8 mouse cellular contexts compared by ENCODE assay signal in the genomic region with DNA sequence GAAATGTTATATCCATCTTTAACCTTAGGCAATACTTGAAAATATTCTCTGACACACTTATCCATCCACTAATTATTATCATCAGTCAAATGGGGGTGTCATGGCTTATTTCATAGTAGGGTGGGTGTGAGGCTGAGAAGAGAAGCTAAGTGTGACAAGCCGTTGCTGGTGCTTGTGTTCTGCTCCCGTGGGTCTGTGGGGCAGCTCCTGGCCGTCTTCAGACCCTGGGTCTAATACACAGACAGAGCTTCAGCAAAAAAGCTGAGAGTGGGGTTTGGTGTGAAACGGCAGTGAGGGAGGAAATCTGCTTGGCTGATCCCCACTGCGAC. TPM values are rescaled to one million over a fixed set of nuclear protein-coding genes. Genes with fewer than 3 reads are reported as not detected.
DNase-seq lines count a peak whose midpoint lies in the region; ATAC-seq and TF ChIP-seq lines count a peak whose summit lies in the region.

No protein-coding gene starts in this region.

- H3K4me2 ChIP-seq in kidney, postnatal 0 days (ENCODE audit: low read length), result peak overlapping the region; percentile 57
- H3K4me2 ChIP-seq in intestine, embryonic 15.5 days (replicated peaks), result peak overlapping the region; percentile 74
- H3K4me2 ChIP-seq in midbrain, postnatal 0 days (ENCODE audit: low read depth, low read length, poor library complexity, severe bottlenecking), result peak overlapping the region; percentile 52

- H3K27me3 ChIP-seq in kidney, postnatal 0 days (ENCODE audit: insufficient read depth, low read length), result no peaks in the 10 kb centered on the region
- H3K27me3 ChIP-seq in forebrain, embryonic 10.5 days (ENCODE audit: poor library complexity, severe bottlenecking), result peaks cover 8% of the 10 kb centered on the region; the same call in 1 of the 2 replicates
- no peaks in the 10 kb centered on the region for H3K27me3 ChIP-seq in intestine, embryonic 15.5 days (replicated peaks)
- H3K27me3 ChIP-seq in midbrain, postnatal 0 days (ENCODE audit: insufficient read depth, low read length), result no peaks in the 10 kb centered on the region

- no peaks in the 10 kb centered on the region for H3K36me3 ChIP-seq in kidney, postnatal 0 days (ENCODE audit: insufficient read depth, low read length)
- no peaks in the 10 kb centered on the region for H3K36me3 ChIP-seq in forebrain, embryonic 10.5 days (replicated peaks)
- H3K36me3 ChIP-seq in intestine, embryonic 15.5 days, result no peaks in the 10 kb centered on the region
- no peaks in the 10 kb centered on the region for H3K36me3 ChIP-seq in midbrain, postnatal 0 days (ENCODE audit: insufficient read depth, low read length)

- 26% methylated on average over 5 of the region's 5 CpGs for WGBS in kidney, postnatal 0 days
- 34% methylated on average over 5 of the region's 5 CpGs for WGBS in forebrain, embryonic 10.5 days
- WGBS in intestine, embryonic 15.5 days, result 37% methylated on average over 5 of the region's 5 CpGs
- WGBS in midbrain, postnatal 0 days, result 9% methylated on average over 5 of the region's 5 CpGs

- no peak for DNase-seq in kidney, postnatal 0 days (ENCODE audit: low spot score)
- no peak for DNase-seq in kidney, postnatal 14 days
- no peak for DNase-seq in forebrain, embryonic 10.5 days (ENCODE audit: extremely low spot score, low spot score)
- no peak for DNase-seq in midbrain, postnatal 0 days (ENCODE audit: low spot score)
- DNase-seq in urinary bladder, postnatal 25 days (ENCODE audit: low spot score), result no peak
- no peak for DNase-seq in embryo, embryonic 10 days (ENCODE audit: low spot score)
- no peak for DNase-seq in gastrocnemius, postnatal 10 days

- H3K4me3 ChIP-seq in kidney, postnatal 0 days (replicated peaks; ENCODE audit: low read depth, low read length), result peak overlapping the region; percentile 26; the same call in 1 of the 2 replicates
- H3K4me3 ChIP-seq in forebrain, embryonic 10.5 days, result peak overlapping the region; percentile 51
- no peak overlapping the region for H3K4me3 ChIP-seq in intestine, embryonic 15.5 days (replicated peaks)
- peak overlapping the region; percentile 35 for H3K4me3 ChIP-seq in midbrain, postnatal 0 days (ENCODE audit: low read depth, low read length)

- ATAC-seq in kidney, postnatal 0 days (replicated peaks; ENCODE audit: low FRiP score, low read depth), result no peak
- ATAC-seq in intestine, embryonic 15.5 days, result no peak
- ATAC-seq in midbrain, postnatal 0 days (ENCODE audit: low FRiP score), result peak; percentile 32; the same call in 1 of the 2 replicates

- H3K4me1 ChIP-seq in kidney, postnatal 0 days (replicated peaks; ENCODE audit: insufficient read depth, low read length), result 0 out of 2 replicates have a peak, but pooled peaks cover 5% of the 10 kb centered on the region
- H3K4me1 ChIP-seq in forebrain, embryonic 10.5 days, result peaks cover 27% of the 10 kb centered on the region
- peaks cover 26% of the 10 kb centered on the region for H3K4me1 ChIP-seq in intestine, embryonic 15.5 days (replicated peaks)
- H3K4me1 ChIP-seq in midbrain, postnatal 0 days (ENCODE audit: insufficient read depth, low read length), result peaks cover 8% of the 10 kb centered on the region; the same call in 1 of the 2 replicates

- H3K9me3 ChIP-seq in kidney, postnatal 0 days (replicated peaks; ENCODE audit: low read length), result no peaks in the 10 kb centered on the region
- no peaks in the 10 kb centered on the region for H3K9me3 ChIP-seq in forebrain, embryonic 10.5 days
- no peaks in the 10 kb centered on the region for H3K9me3 ChIP-seq in intestine, embryonic 15.5 days
- no peaks in the 10 kb centered on the region for H3K9me3 ChIP-seq in midbrain, postnatal 0 days (ENCODE audit: low read length)

- no peak for TF ChIP-seq CTCF in kidney, postnatal 0 days (IDR thresholded peaks at IDR 0.05; ENCODE audit: low read depth)
- no peak for TF ChIP-seq CTCF in midbrain, postnatal 0 days (IDR thresholded peaks at IDR 0.05)

- H3K9ac ChIP-seq in kidney, postnatal 0 days (ENCODE audit: low read depth, low read length), result no peak overlapping the region
- no peak overlapping the region for H3K9ac ChIP-seq in intestine, embryonic 15.5 days
- H3K9ac ChIP-seq in midbrain, postnatal 0 days (replicated peaks; ENCODE audit: low read length, poor library complexity, severe bottlenecking), result peak overlapping the region; percentile 42; the same call in 1 of the 2 replicates

- no peak overlapping the region for H3K27ac ChIP-seq in kidney, postnatal 0 days
- H3K27ac ChIP-seq in forebrain, embryonic 10.5 days, result no peak overlapping the region
- no peak overlapping the region for H3K27ac ChIP-seq in intestine, embryonic 15.5 days
- H3K27ac ChIP-seq in midbrain, postnatal 0 days (ENCODE audit: low read depth, low read length), result peak overlapping the region; percentile 75

RNA-seq across cellular contexts. Expression of a gene that starts 28.4 kb away (rescaled TPM):
- 509 and 548 TPM in 2 replicates for polyA plus RNA-seq in kidney, postnatal 0 days (2015; fragmentation: Nextera tagmentation; extraction: Ambion mirVana)
- 490 and 521 TPM in 2 replicates for polyA plus RNA-seq in forebrain, embryonic 10.5 days (2016; fragmentation: Nextera tagmentation; extraction: Ambion mirVana)
- polyA plus RNA-seq in intestine, embryonic 15.5 days (2015; fragmentation: Nextera tagmentation; extraction: Ambion mirVana), result 544 and 685 TPM in 2 replicates
- 56.4 and 89.2 TPM in 2 replicates for total RNA-seq in midbrain, postnatal 0 days (2014; rRNA removed)
- polyA plus RNA-seq in midbrain, postnatal 0 days (2015; fragmentation: Nextera tagmentation; extraction: Ambion mirVana), result 476 and 513 TPM in 2 replicates
- total RNA-seq in gastrocnemius, postnatal 10 days (2021), result 100 to 1,000 TPM; 167 to 183 TPM
